Mouse (Mus musculus): ENCODE results near the gene P2rx1. TPM values are rescaled to one million over a fixed set of nuclear protein-coding genes. Genes with fewer than 3 reads are reported as not detected.
A peak's percentile ranks its signal among the peaks of the same experiment; 100 is the strongest.

P2rx1 gene
- polyA plus RNA-seq, 1 experiment, result not detected

GRCm38 (mm10) chr11:73036077-73036476, 37.2 kb downstream of the P2rx1 start:
- H3K4me3 ChIP-seq (ENCODE audit: insufficient read depth, low read length), result no peak overlapping the region
- H3K4me1 ChIP-seq (ENCODE audit: control insufficient read depth, insufficient read depth, low read length), result peaks cover 7% of the 10 kb centered on the region; the same call in 1 of the 2 replicates
- H3K27ac ChIP-seq (ENCODE audit: insufficient read depth, low read length), result no peak overlapping the region
- TF ChIP-seq CTCF (IDR thresholded peaks at IDR 0.05; ENCODE audit: borderline replicate concordance, insufficient read depth, low read length) (no peak), POLR2A (IDR thresholded peaks at IDR 0.05; ENCODE audit: low read depth, low read length) (no peak)

DNA sequence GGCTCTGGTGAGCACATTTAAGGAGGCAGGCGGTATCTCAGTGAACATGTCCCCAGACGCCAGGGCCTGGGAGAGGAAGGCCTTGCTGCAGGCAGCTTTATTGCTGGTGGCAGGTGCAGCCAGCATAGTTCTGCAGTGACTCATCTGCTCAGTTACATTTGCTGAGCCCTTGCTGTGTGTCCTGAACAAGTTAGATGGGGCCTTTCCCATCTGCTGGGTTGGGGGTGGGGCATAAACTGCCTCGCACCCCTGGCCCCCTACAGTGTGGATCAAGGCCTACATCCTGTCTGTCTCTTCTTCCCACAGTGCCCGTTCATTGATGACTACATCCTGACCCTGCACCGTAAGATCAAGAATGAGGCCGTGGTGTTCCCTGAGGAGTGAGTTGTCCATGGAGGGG, 38.0 kb downstream of the P2rx1 start:
- Histone ChIP-seq H3K4me1 (ENCODE audit: control insufficient read depth, insufficient read depth, low read length) (peaks cover 7% of the 10 kb centered on the region; the same call in 1 of the 2 replicates), H3K27ac (ENCODE audit: insufficient read depth, low read length) (no peak overlapping the region), H3K4me3 (ENCODE audit: insufficient read depth, low read length) (no peak overlapping the region)
- TF ChIP-seq POLR2A (IDR thresholded peaks at IDR 0.05; ENCODE audit: low read depth, low read length) (no peak), CTCF (IDR thresholded peaks at IDR 0.05; ENCODE audit: borderline replicate concordance, insufficient read depth, low read length) (no peak)

DNA sequence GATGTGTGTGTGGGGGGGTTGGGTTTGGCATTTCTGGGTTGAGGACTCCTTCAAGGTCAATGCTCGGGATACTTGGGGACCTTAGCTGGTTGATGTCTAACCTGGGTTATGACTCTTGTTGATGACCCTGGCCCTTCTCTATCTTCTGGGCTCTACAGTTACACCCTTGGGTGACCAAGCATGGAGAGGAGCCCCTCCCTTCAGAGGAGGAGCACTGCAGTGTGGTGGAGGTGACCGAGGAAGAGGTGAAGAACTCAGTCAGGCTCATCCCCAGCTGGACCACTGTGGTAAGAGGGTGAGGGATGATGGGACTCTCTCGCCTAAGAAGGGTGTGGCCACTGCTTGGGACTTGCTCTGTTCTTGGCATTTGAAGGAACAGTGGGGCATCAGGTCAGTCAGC, 38.8 kb downstream of the P2rx1 start:
- Histone ChIP-seq H3K4me3 (ENCODE audit: insufficient read depth, low read length) (no peak overlapping the region), H3K4me1 (ENCODE audit: control insufficient read depth, insufficient read depth, low read length) (peaks cover 7% of the 10 kb centered on the region; the same call in 1 of the 2 replicates), H3K27ac (ENCODE audit: insufficient read depth, low read length) (no peak overlapping the region)
- TF ChIP-seq POLR2A (IDR thresholded peaks at IDR 0.05; ENCODE audit: low read depth, low read length), result no peak
- TF ChIP-seq CTCF (IDR thresholded peaks at IDR 0.05; ENCODE audit: borderline replicate concordance, insufficient read depth, low read length), result no peak

GRCm38 (mm10) chr11:73039102-73039799, 40.3 kb downstream of the P2rx1 start:
- H3K4me1 ChIP-seq (ENCODE audit: control insufficient read depth, insufficient read depth, low read length), result peaks cover 7% of the 10 kb centered on the region; the same call in 1 of the 2 replicates
- TF ChIP-seq CTCF (IDR thresholded peaks at IDR 0.05; ENCODE audit: borderline replicate concordance, insufficient read depth, low read length), result peak; percentile 65; the same call in 1 of the 2 replicates
- TF ChIP-seq POLR2A (IDR thresholded peaks at IDR 0.05; ENCODE audit: low read depth, low read length), result no peak
- H3K27ac ChIP-seq (ENCODE audit: insufficient read depth, low read length), result no peak overlapping the region
- no peak overlapping the region for H3K4me3 ChIP-seq (ENCODE audit: insufficient read depth, low read length)

DNA sequence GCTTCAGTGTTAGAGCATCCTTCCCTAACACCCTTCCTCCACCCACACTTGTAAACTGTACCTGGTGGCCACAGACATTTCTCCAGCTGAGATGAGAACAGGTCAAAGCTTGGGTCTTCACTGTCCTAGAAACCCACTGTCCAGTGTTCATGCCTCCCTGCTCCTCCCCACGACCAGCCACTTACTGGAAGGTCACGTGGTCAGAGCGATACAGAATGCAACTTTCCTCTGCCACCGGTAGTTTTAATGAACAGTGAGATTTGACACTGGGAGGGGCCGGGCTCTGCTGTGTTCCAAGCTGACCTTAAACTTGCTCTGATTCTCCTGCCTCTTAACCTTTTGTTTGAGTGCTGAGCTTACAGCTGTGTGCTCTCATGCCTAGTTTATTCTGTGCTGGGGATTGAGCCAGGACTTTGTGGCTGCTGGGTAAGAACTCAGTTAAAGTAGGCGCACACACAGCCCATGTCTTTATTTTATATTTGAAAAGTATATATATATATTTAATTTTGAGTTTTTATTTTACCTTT, 45.4 kb downstream of the P2rx1 start:
- no peak for TF ChIP-seq CTCF (IDR thresholded peaks at IDR 0.05; ENCODE audit: borderline replicate concordance, insufficient read depth, low read length)
- TF ChIP-seq POLR2A (IDR thresholded peaks at IDR 0.05; ENCODE audit: low read depth, low read length), result no peak
- H3K27ac ChIP-seq (ENCODE audit: insufficient read depth, low read length), result no peak overlapping the region
- no peak overlapping the region for H3K4me3 ChIP-seq (ENCODE audit: insufficient read depth, low read length)
- H3K4me1 ChIP-seq (ENCODE audit: control insufficient read depth, insufficient read depth, low read length), result no peaks in the 10 kb centered on the region

DNA sequence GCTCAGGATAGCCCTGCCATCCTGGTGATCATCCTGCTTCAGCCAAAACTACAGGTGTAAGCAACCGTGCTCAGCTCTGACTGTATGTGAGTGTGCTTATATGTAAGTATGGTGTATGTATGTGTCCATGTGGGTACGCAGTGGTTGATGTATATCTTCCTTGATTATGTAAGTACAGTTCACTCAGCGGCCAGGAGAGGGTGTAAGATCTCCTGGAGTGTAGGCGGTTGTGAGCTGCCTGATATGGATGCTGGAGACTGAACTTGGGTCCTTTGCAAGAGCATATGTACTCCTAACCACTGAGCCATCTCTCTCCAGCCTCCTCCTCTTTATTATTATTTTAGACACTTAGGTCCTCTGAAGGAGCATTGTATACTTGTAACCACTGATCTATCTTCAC, 45.9 kb downstream of the P2rx1 start:
- no peak overlapping the region for H3K4me3 ChIP-seq (ENCODE audit: insufficient read depth, low read length)
- H3K27ac ChIP-seq (ENCODE audit: insufficient read depth, low read length), result no peak overlapping the region
- TF ChIP-seq CTCF (IDR thresholded peaks at IDR 0.05; ENCODE audit: borderline replicate concordance, insufficient read depth, low read length), result no peak
- no peak for TF ChIP-seq POLR2A (IDR thresholded peaks at IDR 0.05; ENCODE audit: low read depth, low read length)
- H3K4me1 ChIP-seq (ENCODE audit: control insufficient read depth, insufficient read depth, low read length), result no peaks in the 10 kb centered on the region

- TF ChIP-seq CTCF (IDR thresholded peaks at IDR 0.05; ENCODE audit: borderline replicate concordance, insufficient read depth, low read length) (peak; percentile 53; the same call in 1 of the 2 replicates), POLR2A (IDR thresholded peaks at IDR 0.05; ENCODE audit: low read depth, low read length) (peak; percentile 38)
- H3K4me3 ChIP-seq (ENCODE audit: insufficient read depth, low read length), result peak within 1 kb of the TSS; percentile 85
- H3K4me1 ChIP-seq (ENCODE audit: control insufficient read depth, insufficient read depth, low read length), result no peaks in the 10 kb centered on the region
- H3K27ac ChIP-seq (ENCODE audit: insufficient read depth, low read length), result peak within 1 kb of the TSS; percentile 54
Observed at GRCm38 (mm10) chr11:73047542-73047996, 48.7 kb downstream of the P2rx1 start, which contains the start of gene Ncbp3. Gene Ncbp3, plus strand, starts transcription at chr11:73047783.

GRCm38 (mm10) chr11:73048030-73048876, 49.4 kb downstream of the P2rx1 start:
- H3K4me3 ChIP-seq (ENCODE audit: insufficient read depth, low read length), result peak overlapping the region; percentile 85
- peak overlapping the region; percentile 54 for H3K27ac ChIP-seq (ENCODE audit: insufficient read depth, low read length)
- no peaks in the 10 kb centered on the region for H3K4me1 ChIP-seq (ENCODE audit: control insufficient read depth, insufficient read depth, low read length)
- no peak for TF ChIP-seq CTCF (IDR thresholded peaks at IDR 0.05; ENCODE audit: borderline replicate concordance, insufficient read depth, low read length)
- no peak for TF ChIP-seq POLR2A (IDR thresholded peaks at IDR 0.05; ENCODE audit: low read depth, low read length)

DNA sequence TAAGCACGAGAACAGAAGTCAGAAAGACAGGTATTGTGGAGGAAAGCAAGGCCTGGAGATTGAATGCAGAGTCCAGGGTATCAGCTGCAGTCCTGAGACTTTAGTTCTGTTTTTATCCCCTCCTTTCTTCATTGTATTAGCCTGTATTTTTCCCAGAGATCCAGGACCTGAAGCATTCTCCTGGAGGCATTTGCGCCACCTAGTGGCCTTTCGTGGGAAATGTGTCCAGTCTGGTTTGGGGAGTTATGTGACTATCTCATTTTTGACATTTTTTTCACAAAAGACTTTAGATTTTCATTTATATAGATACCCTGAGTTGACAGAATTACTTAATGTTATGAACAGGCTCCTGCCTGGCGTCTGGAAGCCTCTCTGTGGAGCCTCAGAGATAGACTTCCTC, 50.4 kb downstream of the P2rx1 start:
- TF ChIP-seq CTCF (IDR thresholded peaks at IDR 0.05; ENCODE audit: borderline replicate concordance, insufficient read depth, low read length) (peak; percentile 43; the same call in 1 of the 2 replicates), POLR2A (IDR thresholded peaks at IDR 0.05; ENCODE audit: low read depth, low read length) (no peak)
- no peaks in the 10 kb centered on the region for H3K4me1 ChIP-seq (ENCODE audit: control insufficient read depth, insufficient read depth, low read length)
- H3K4me3 ChIP-seq (ENCODE audit: insufficient read depth, low read length), result peak overlapping the region; percentile 85
- H3K27ac ChIP-seq (ENCODE audit: insufficient read depth, low read length), result no peak overlapping the region
